Mouse (Mus musculus): ENCODE measurements at regions not wholly inside any gene's neighbourhood (a gene's known extent, or its start where the extent isn't known, plus 50 kb on each side); places are given as distances from the start of the nearest gene placed in this dataset.

- Histone ChIP-seq H3K9me3 (replicated peaks; ENCODE audit: low read length) (no peaks in the 10 kb centered on the region), H3K4me2 (ENCODE audit: insufficient read depth, low read depth, poor library complexity, severe bottlenecking) (no peak overlapping the region), H3K27me3 (replicated peaks) (peaks cover 8% of the 10 kb centered on the region), H3K4me3 (replicated peaks in 1 of 3; ENCODE audit: low read depth in 2 of 3, low read length in 2 of 3, poor library complexity in 1 of 3) (no peak overlapping the region), H3K36me3 (replicated peaks in 1 of 2; ENCODE audit: control insufficient read depth in 1 of 2, insufficient read depth in 1 of 2, low read length in 1 of 2) (no peaks in the 10 kb centered on the region), H3K4me1 (ENCODE audit: control insufficient read depth in 1 of 2, insufficient read depth in 2 of 2) (no peaks in the 10 kb centered on the region), H3K27ac (ENCODE audit: insufficient read depth, low read depth) (no peak overlapping the region), H3K79me2 (replicated peaks; ENCODE audit: control insufficient read depth, extremely low read depth, insufficient read depth, poor library complexity, severe bottlenecking) (no peaks in the 10 kb centered on the region), H3K9ac (ENCODE audit: insufficient read depth, low read depth) (no peak overlapping the region)
- DNase-seq (ENCODE audit: extremely low read depth) = no peak
- TF ChIP-seq MAFK (IDR thresholded peaks at IDR 0.05; ENCODE audit: insufficient replicate concordance, low read length) = no peak
- TF ChIP-seq IRF4 (IDR thresholded peaks at IDR 0.05; ENCODE audit: low read depth, low read length) = no peak
- TF ChIP-seq NRF1 (IDR thresholded peaks at IDR 0.05; ENCODE audit: low read depth, low read length) = no peak
- TF ChIP-seq CTCF (conservative IDR thresholded peaks at IDR 0.05 in 1 of 2, IDR thresholded peaks at IDR 0.05 in 1 of 2; ENCODE audit: low read depth in 2 of 2, low read length in 2 of 2) = no peak
- TF ChIP-seq MYC (IDR thresholded peaks at IDR 0.05; ENCODE audit: low read depth, low read length) = no peak
- TF ChIP-seq ZC3H11A (IDR thresholded peaks at IDR 0.05; ENCODE audit: low read depth, low read length) = no peak
- TF ChIP-seq UBTF (IDR thresholded peaks at IDR 0.05; ENCODE audit: low read depth, low read length) = no peak
- no peak for TF ChIP-seq ETS1 (conservative IDR thresholded peaks at IDR 0.05; ENCODE audit: low read depth, low read length)
- no peak for TF ChIP-seq BHLHE40 (IDR thresholded peaks at IDR 0.05; ENCODE audit: low read depth, low read length)
- TF ChIP-seq POLR2AphosphoS2 (IDR thresholded peaks at IDR 0.05; ENCODE audit: low read depth, low read length) = no peak
- no peak for TF ChIP-seq SIN3A (IDR thresholded peaks at IDR 0.05; ENCODE audit: low read length)
- no peak for TF ChIP-seq MXI1 (IDR thresholded peaks at IDR 0.05; ENCODE audit: low read depth, low read length)
- no peak for TF ChIP-seq ELF1 (IDR thresholded peaks at IDR 0.05; ENCODE audit: low read depth, low read length)
- TF ChIP-seq NELFE (IDR thresholded peaks at IDR 0.05; ENCODE audit: low read depth, low read length) = no peak
- TF ChIP-seq MAX (IDR thresholded peaks at IDR 0.05; ENCODE audit: low read length) = no peak
- no peak for TF ChIP-seq POLR2A (IDR thresholded peaks at IDR 0.05; ENCODE audit: low read depth, low read length)
- no peak for TF ChIP-seq USF1 (IDR thresholded peaks at IDR 0.05; ENCODE audit: low read depth, low read length)
- in situ Hi-C loops (cut with MboI; ENCODE audit: low pct_ligation_motif_present, low pct_unique_long_range_greater_than_20kb, low sequenced_read_pairs) = no loop called here
- dilution Hi-C loops (cut with MboI; ENCODE audit: extremely low pct_ligation_motif_present, extremely low pct_unique_long_range_greater_than_20kb, low sequenced_read_pairs) = no loop called here
These were observed 66.9 kb upstream of the Slc2a1 start for GRCm38 (mm10) chr4:119041616-119042015.

- Histone ChIP-seq H3K4me3 (replicated peaks in 1 of 3; ENCODE audit: low read depth in 2 of 3, low read length in 2 of 3, poor library complexity in 1 of 3) (no peak overlapping the region), H3K27ac (ENCODE audit: insufficient read depth, low read depth) (no peak overlapping the region), H3K4me2 (ENCODE audit: insufficient read depth, low read depth, poor library complexity, severe bottlenecking) (no peak overlapping the region), H3K79me2 (replicated peaks; ENCODE audit: control insufficient read depth, extremely low read depth, insufficient read depth, poor library complexity, severe bottlenecking) (no peaks in the 10 kb centered on the region), H3K36me3 (replicated peaks in 1 of 2; ENCODE audit: control insufficient read depth in 1 of 2, insufficient read depth in 1 of 2, low read length in 1 of 2) (no peaks in the 10 kb centered on the region), H3K27me3 (replicated peaks) (peaks cover 5% of the 10 kb centered on the region), H3K4me1 (ENCODE audit: control insufficient read depth in 1 of 2, insufficient read depth in 2 of 2) (no peaks in the 10 kb centered on the region), H3K9me3 (replicated peaks; ENCODE audit: low read length) (no peaks in the 10 kb centered on the region), H3K9ac (ENCODE audit: insufficient read depth, low read depth) (no peak overlapping the region)
- no peak for DNase-seq (ENCODE audit: extremely low read depth)
- TF ChIP-seq EP300 (IDR thresholded peaks at IDR 0.05; ENCODE audit: low read length) (no peak), JUND (conservative IDR thresholded peaks at IDR 0.05; ENCODE audit: low read depth, low read length) (no peak), POLR2A (IDR thresholded peaks at IDR 0.05; ENCODE audit: low read depth, low read length) (no peak), SMC3 (IDR thresholded peaks at IDR 0.05; ENCODE audit: low read depth, low read length) (no peak), RAD21 (IDR thresholded peaks at IDR 0.05; ENCODE audit: low read depth, low read length) (no peak), UBTF (IDR thresholded peaks at IDR 0.05; ENCODE audit: low read depth, low read length) (no peak), MAZ (IDR thresholded peaks at IDR 0.05; ENCODE audit: low read depth, low read length) (no peak), NELFE (IDR thresholded peaks at IDR 0.05; ENCODE audit: low read depth, low read length) (no peak), MAFK (IDR thresholded peaks at IDR 0.05; ENCODE audit: insufficient replicate concordance, low read length) (no peak), E2F4 (IDR thresholded peaks at IDR 0.05; ENCODE audit: insufficient replicate concordance, low read depth, low read length) (no peak), ZKSCAN1 (IDR thresholded peaks at IDR 0.05; ENCODE audit: borderline replicate concordance, low read depth, low read length) (no peak), MYC (IDR thresholded peaks at IDR 0.05; ENCODE audit: low read depth, low read length) (no peak), USF2 (conservative IDR thresholded peaks at IDR 0.05; ENCODE audit: low read depth, low read length) (no peak), ZMIZ1 (IDR thresholded peaks at IDR 0.05; ENCODE audit: low read depth, low read length) (no peak), BHLHE40 (IDR thresholded peaks at IDR 0.05; ENCODE audit: low read depth, low read length) (no peak), PAX5 (IDR thresholded peaks at IDR 0.05; ENCODE audit: low read length) (no peak), MEF2A (IDR thresholded peaks at IDR 0.05; ENCODE audit: borderline replicate concordance, low read depth, low read length) (no peak), TBP (conservative IDR thresholded peaks at IDR 0.05; ENCODE audit: low read depth, low read length) (no peak), ELF1 (IDR thresholded peaks at IDR 0.05; ENCODE audit: low read depth, low read length) (no peak), IRF4 (IDR thresholded peaks at IDR 0.05; ENCODE audit: low read depth, low read length) (no peak)
- dilution Hi-C loops (cut with MboI; ENCODE audit: extremely low pct_ligation_motif_present, extremely low pct_unique_long_range_greater_than_20kb, low sequenced_read_pairs) (no loop called here), in situ Hi-C loops (cut with MboI; ENCODE audit: low pct_ligation_motif_present, low pct_unique_long_range_greater_than_20kb, low sequenced_read_pairs) (no loop called here)
These were observed 64.4 kb upstream of the Slc2a1 start for GRCm38 (mm10) chr4:119044005-119044677.
